Mouse (Mus musculus): ENCODE measurements around the gene Csmd2. TPM values are rescaled to one million over a fixed set of nuclear protein-coding genes. Genes with fewer than 3 reads are reported as not detected.

The Csmd2 gene
- total and polyA plus RNA-seq, 2 experiments from 2014 or later = 9.1 to 48.2 TPM

DNA sequence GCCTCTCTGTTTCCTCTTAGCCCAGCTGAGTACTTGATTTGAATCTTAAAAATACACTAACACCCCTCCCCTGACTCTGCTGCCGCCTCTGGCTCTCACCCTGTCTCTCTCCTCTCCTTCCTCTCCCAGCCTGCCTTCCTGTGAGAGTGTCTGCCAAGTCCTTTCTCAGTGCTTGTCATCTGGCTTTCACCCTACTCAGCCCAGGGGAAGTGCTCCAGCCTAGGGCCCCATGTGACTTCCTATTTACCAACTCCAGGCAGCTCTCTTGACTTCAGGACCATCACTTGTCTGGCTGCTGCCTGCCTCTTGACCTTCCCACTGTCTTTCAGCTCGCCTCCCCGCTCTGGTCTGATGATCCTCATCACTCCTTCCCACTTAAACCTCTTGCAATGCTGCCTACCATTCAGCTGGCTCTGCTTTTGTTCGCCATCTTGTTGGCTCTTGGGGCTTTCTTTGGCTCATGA is 15.0 kb downstream of the Csmd2 start:
- no peak for TF ChIP-seq CTCF (IDR thresholded peaks at IDR 0.05)
- no peaks in the 10 kb centered on the region for H3K27me3 ChIP-seq (ENCODE audit: insufficient read depth, low read length)
- no peak overlapping the region for H3K9ac ChIP-seq (replicated peaks; ENCODE audit: low read length, poor library complexity, severe bottlenecking)
- H3K36me3 ChIP-seq (ENCODE audit: insufficient read depth, low read length) = no peaks in the 10 kb centered on the region
- peak; percentile 61 for DNase-seq (ENCODE audit: low spot score)
- no peaks in the 10 kb centered on the region for H3K9me3 ChIP-seq (ENCODE audit: low read length)
- H3K4me2 ChIP-seq (ENCODE audit: low read depth, low read length, poor library complexity, severe bottlenecking) = no peak overlapping the region
- H3K4me1 ChIP-seq (ENCODE audit: insufficient read depth, low read length) = no peaks in the 10 kb centered on the region
- no peak overlapping the region for H3K4me3 ChIP-seq (ENCODE audit: low read depth, low read length)
- WGBS = 76% methylated on average over 4 of the region's 4 CpGs
- ATAC-seq (ENCODE audit: low FRiP score) = peak; percentile 47; the same call in 1 of the 2 replicates
- no peak overlapping the region; the same call in 1 of the 2 replicates for H3K27ac ChIP-seq (ENCODE audit: low read depth, low read length)

DNA sequence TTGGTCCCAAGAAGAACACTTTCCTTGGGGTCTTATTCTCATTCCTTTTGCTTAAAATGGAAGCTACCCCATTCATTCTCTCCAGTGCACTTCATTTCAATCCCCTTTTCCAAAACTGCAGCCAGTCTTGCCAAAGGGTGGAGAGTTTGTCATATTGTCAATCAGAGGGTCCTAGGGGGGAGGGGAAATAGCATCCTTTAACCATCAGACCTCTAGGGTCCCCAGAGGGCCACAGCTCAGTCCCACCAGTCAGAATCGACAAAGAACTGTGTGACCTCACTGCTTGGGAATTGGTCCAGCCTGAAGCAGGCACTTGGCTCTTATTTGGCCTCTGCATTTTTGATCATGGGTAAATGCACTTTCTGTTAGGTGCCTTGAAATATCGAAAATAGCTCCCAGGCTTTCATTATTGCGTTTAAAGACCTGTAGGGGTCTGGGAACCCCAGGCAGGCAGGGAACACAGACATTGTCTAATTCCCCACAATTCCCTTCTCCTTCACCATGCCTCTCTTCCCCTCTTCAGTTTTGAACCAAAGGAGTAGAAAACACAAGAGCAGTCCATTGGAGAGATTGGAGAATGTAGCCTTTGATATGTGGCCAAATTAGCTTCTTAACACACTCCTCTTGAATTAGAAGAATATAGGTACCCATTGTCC is 17.3 kb downstream of the Csmd2 start:
- DNase-seq (ENCODE audit: low spot score) (peak; percentile 12), ATAC-seq (ENCODE audit: low FRiP score) (no peak)
- Histone ChIP-seq H3K4me3 (ENCODE audit: low read depth, low read length) (no peak overlapping the region), H3K4me2 (ENCODE audit: low read depth, low read length, poor library complexity, severe bottlenecking) (no peak overlapping the region), H3K9me3 (ENCODE audit: low read length) (no peaks in the 10 kb centered on the region), H3K27ac (ENCODE audit: low read depth, low read length) (no peak overlapping the region), H3K27me3 (ENCODE audit: insufficient read depth, low read length) (no peaks in the 10 kb centered on the region), H3K4me1 (ENCODE audit: insufficient read depth, low read length) (no peaks in the 10 kb centered on the region), H3K9ac (replicated peaks; ENCODE audit: low read length, poor library complexity, severe bottlenecking) (no peak overlapping the region), H3K36me3 (ENCODE audit: insufficient read depth, low read length) (no peaks in the 10 kb centered on the region)
- WGBS = 75% methylated on average over 3 of the region's 3 CpGs
- TF ChIP-seq CTCF (IDR thresholded peaks at IDR 0.05) = no peak

DNA sequence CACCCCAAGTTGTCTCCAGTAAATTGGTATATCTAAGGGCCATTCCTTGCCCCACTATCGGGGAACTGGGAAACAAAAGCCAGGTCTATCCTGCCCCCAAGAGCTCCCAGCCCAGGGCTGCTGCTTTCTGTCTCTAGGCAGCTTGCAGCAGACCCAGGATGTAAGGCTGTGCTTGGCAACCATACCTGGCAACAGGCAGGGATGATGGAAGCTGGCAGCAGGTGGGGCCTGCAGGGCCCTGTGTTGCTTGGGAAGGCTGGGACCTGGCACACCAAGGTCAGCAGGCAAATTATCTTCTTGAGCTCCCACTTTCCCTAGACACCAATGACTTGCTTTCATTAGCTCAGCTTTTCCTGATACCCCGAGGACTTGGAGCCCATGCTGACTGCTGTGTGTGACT is 31.8 kb downstream of the Csmd2 start:
- ATAC-seq (ENCODE audit: low FRiP score) = no peak
- DNase-seq (ENCODE audit: low spot score) = no peak
- TF ChIP-seq CTCF (IDR thresholded peaks at IDR 0.05) = no peak
- Histone ChIP-seq H3K36me3 (ENCODE audit: insufficient read depth, low read length) (no peaks in the 10 kb centered on the region), H3K4me2 (ENCODE audit: low read depth, low read length, poor library complexity, severe bottlenecking) (no peak overlapping the region), H3K9ac (replicated peaks; ENCODE audit: low read length, poor library complexity, severe bottlenecking) (no peak overlapping the region), H3K4me1 (ENCODE audit: insufficient read depth, low read length) (peaks cover 2% of the 10 kb centered on the region; the same call in 1 of the 2 replicates), H3K4me3 (ENCODE audit: low read depth, low read length) (no peak overlapping the region), H3K27me3 (ENCODE audit: insufficient read depth, low read length) (no peaks in the 10 kb centered on the region), H3K9me3 (ENCODE audit: low read length) (no peaks in the 10 kb centered on the region), H3K27ac (ENCODE audit: low read depth, low read length) (no peak overlapping the region)
- 55% methylated on average over 2 of the region's 2 CpGs for WGBS

DNA sequence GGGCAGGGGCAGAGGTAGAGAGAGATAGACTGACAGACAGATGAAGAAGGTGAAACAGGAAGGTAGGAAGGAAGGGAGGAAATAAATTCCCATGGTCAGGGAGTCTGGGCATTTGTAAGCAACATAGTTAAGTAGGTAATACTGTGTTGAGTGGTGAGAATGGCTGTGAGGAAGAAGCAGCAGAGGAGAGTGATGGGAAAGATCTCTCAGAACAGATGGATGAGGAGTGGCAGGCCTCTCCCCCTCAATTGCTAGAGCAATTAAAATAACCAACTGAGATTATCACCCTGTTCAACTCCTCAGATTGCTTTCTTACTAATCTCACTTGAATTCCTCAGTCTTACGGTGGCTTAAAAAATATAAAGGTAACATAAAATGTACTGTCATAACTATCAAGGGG is 40.6 kb downstream of the Csmd2 start:
- Histone ChIP-seq H3K9ac (replicated peaks; ENCODE audit: low read length, poor library complexity, severe bottlenecking) (no peak overlapping the region), H3K4me1 (ENCODE audit: insufficient read depth, low read length) (no peaks in the 10 kb centered on the region), H3K27ac (ENCODE audit: low read depth, low read length) (no peak overlapping the region), H3K27me3 (ENCODE audit: insufficient read depth, low read length) (no peaks in the 10 kb centered on the region), H3K4me3 (ENCODE audit: low read depth, low read length) (no peak overlapping the region), H3K4me2 (ENCODE audit: low read depth, low read length, poor library complexity, severe bottlenecking) (no peak overlapping the region), H3K36me3 (ENCODE audit: insufficient read depth, low read length) (no peaks in the 10 kb centered on the region), H3K9me3 (ENCODE audit: low read length) (no peaks in the 10 kb centered on the region)
- 75% methylated on average over 1 of the region's 1 CpGs for WGBS
- DNase-seq (ENCODE audit: low spot score) (no peak), ATAC-seq (ENCODE audit: low FRiP score) (no peak)
- TF ChIP-seq CTCF (IDR thresholded peaks at IDR 0.05) = no peak

DNA sequence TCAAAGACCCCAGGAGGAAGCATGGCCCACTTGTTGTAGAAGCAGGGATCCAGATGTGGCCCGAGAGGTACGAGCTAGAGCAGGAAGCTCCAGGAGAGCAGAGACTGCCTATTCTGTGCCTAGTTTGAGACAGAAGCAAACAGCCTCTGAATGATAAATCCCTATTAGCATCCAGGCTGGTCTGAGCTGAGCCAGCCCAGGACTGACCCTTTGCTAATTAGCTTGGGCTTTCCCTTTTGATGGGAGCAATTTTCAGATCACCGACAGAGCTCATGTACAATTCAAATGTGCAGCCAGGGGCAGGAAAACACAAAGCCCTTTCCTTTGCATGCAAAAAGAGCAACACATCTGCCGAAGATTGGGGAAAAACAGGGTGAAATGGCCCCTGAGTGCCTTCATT is 54.2 kb downstream of the Csmd2 start:
- no peak for TF ChIP-seq CTCF (IDR thresholded peaks at IDR 0.05)
- H3K9me3 ChIP-seq (ENCODE audit: low read length) = no peaks in the 10 kb centered on the region
- H3K36me3 ChIP-seq (ENCODE audit: insufficient read depth, low read length) = no peaks in the 10 kb centered on the region
- no peak overlapping the region for H3K4me3 ChIP-seq (ENCODE audit: low read depth, low read length)
- H3K4me1 ChIP-seq (ENCODE audit: insufficient read depth, low read length) = peaks cover 19% of the 10 kb centered on the region
- ATAC-seq (ENCODE audit: low FRiP score) = no peak
- H3K27me3 ChIP-seq (ENCODE audit: insufficient read depth, low read length) = no peaks in the 10 kb centered on the region
- no peak overlapping the region for H3K4me2 ChIP-seq (ENCODE audit: low read depth, low read length, poor library complexity, severe bottlenecking)
- H3K27ac ChIP-seq (ENCODE audit: low read depth, low read length) = no peak overlapping the region
- WGBS = 36% methylated on average over 4 of the region's 4 CpGs
- no peak for DNase-seq (ENCODE audit: low spot score)
- no peak overlapping the region for H3K9ac ChIP-seq (replicated peaks; ENCODE audit: low read length, poor library complexity, severe bottlenecking)

DNA sequence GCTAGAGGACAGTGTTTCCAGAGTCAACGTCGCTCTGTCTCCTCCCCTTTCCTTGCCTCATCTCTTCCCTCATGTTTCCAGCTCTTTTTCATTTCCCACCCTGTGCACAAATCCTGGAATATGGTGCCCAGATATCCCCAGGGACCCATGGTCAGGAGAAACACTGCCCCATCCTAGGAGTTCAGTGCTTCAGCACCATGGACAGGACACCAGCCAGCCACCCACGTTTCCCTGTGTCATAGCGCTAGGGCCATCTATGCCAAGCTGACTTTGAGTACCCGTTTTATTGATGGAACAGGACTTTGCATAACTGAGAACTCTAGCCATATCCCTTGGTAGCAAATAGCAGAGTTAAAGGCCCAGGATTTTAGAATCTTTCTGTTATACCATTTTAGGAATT is 55.0 kb downstream of the Csmd2 start:
- 34% methylated on average over 5 of the region's 5 CpGs for WGBS
- Histone ChIP-seq H3K36me3 (ENCODE audit: insufficient read depth, low read length) (no peaks in the 10 kb centered on the region), H3K9ac (replicated peaks; ENCODE audit: low read length, poor library complexity, severe bottlenecking) (no peak overlapping the region), H3K4me3 (ENCODE audit: low read depth, low read length) (no peak overlapping the region), H3K4me1 (ENCODE audit: insufficient read depth, low read length) (peaks cover 22% of the 10 kb centered on the region), H3K27ac (ENCODE audit: low read depth, low read length) (no peak overlapping the region), H3K9me3 (ENCODE audit: low read length) (no peaks in the 10 kb centered on the region), H3K27me3 (ENCODE audit: insufficient read depth, low read length) (no peaks in the 10 kb centered on the region), H3K4me2 (ENCODE audit: low read depth, low read length, poor library complexity, severe bottlenecking) (no peak overlapping the region)
- no peak for DNase-seq (ENCODE audit: low spot score)
- no peak for ATAC-seq (ENCODE audit: low FRiP score)
- TF ChIP-seq CTCF (IDR thresholded peaks at IDR 0.05) = no peak

Measured in midbrain, postnatal 0 days (tissue).